Mouse (Mus musculus) liver, postnatal 0 days (tissue): Measurements from ENCODE around the gene Dtx2.

Source experiments
- CTCF ChIP-seq: sonication (generic); IDR thresholded peaks from 2 replicates; pipeline ENCODE4 v1.5.1; 2016; ENCODE audit warnings: antibody characterized with exemption, low read depth
- EP300 ChIP-seq: IDR thresholded peaks from 2 replicates; pipeline ENCODE4 v1.6.1; 2016; ENCODE audit warnings: antibody characterized with exemption, low read depth, mild to moderate bottlenecking

GRCm38 (mm10) chr5:136075076-136075475 is 80.5 kb downstream of the Dtx2 start:
- no peak for TF ChIP-seq EP300
- no peak for TF ChIP-seq CTCF
